Mouse (Mus musculus) limb, embryonic 10.5 days (tissue): ENCODE measurements around the gene Fxr1. TPM values are rescaled to one million over a fixed set of nuclear protein-coding genes. Genes with fewer than 3 reads are reported as not detected.
"Not testable (repeated sequence)": the region's sequence is repeated elsewhere in the genome, so short reads cannot be mapped to it uniquely, and the experiment has no call there.

Source experiments
- DNase-seq: peaks from one replicate; pipeline ENCODE4 v3.0.0-alpha.2; 2017; ENCODE audit warnings: low spot score
- H3K27ac ChIP-seq: fragments of 300-500 bp; sonication (generic); 2 replicates; pipeline ENCODE4 v1.5.1; 2016; ENCODE audit warnings: mild to moderate bottlenecking
- H3K27me3 ChIP-seq: fragments of 300-500 bp; sonication (generic); 2 replicates; pipeline ENCODE4 v1.6.1; 2016; ENCODE audit warnings: low read depth, mild to moderate bottlenecking; ENCODE audit not compliant: poor library complexity, severe bottlenecking
- H3K36me3 ChIP-seq: fragments of 300-500 bp; sonication (generic); 2 replicates; pipeline ENCODE4 v1.6.1; 2016; ENCODE audit warnings: mild to moderate bottlenecking, moderate library complexity
- H3K4me1 ChIP-seq: fragments of 300-500 bp; sonication (generic); 2 replicates; pipeline ENCODE4 v1.6.1; 2016
- H3K4me3 ChIP-seq: fragments of 300-500 bp; sonication (generic); 2 replicates; pipeline ENCODE4 v1.5.1; 2016; ENCODE audit warnings: mild to moderate bottlenecking, moderate library complexity
- H3K9me3 ChIP-seq: fragments of 300-500 bp; sonication (generic); replicated peaks from 2 replicates; pipeline ENCODE4 v1.6.1; 2016; ENCODE audit warnings: mild to moderate bottlenecking
- WGBS: fragments of 180-500 bp; shearing (Covaris S2); methylation state at CpG from one replicate; pipeline ENCODE4 v1.1.7; 2016; 5-methylcytosine and 5-hydroxymethylcytosine counted together
- polyA plus RNA-seq: library from polyadenylated mRNA; unstranded; fragments of >200 nt; fragmentation: Nextera tagmentation; extraction: Ambion mirVana; gene quantifications from 2 replicates; pipeline ENCODE4 v1.2.1, GENCODE M21; 2016

Fxr1 gene
- polyA plus RNA-seq, 1 experiment from 2014 or later, result 60.7 TPM

DNA sequence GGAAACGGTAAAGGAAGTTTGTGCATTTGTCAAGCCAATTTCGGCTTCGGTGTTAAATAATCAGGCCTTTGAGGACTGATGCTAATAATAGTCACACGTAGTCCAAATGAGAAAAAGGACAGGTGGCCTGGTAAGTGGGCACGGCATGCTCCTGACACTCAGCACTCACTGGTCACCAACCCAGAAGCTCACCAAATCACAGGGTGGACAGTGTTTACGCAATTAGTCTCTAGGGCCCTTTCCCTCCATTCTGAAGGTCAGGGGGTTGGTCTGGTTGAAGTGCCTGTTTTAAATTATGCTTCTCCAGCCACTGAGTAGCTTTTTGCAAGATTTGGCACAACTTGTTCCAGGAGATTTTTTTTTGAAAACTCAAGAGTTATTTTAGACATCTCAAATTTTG lies 11.6 kb upstream of the Fxr1 start:
- H3K4me3 ChIP-seq, result no peak overlapping the region
- no peaks in the 10 kb centered on the region for H3K36me3 ChIP-seq
- no peak overlapping the region for H3K27ac ChIP-seq
- no peaks in the 10 kb centered on the region for H3K27me3 ChIP-seq
- peak; percentile 34 for DNase-seq
- WGBS, result 56% methylated on average over 6 of the region's 6 CpGs
- peaks cover 6% of the 10 kb centered on the region; the same call in 1 of the 2 replicates for H3K4me1 ChIP-seq
- H3K9me3 ChIP-seq, result no peaks in the 10 kb centered on the region

DNA sequence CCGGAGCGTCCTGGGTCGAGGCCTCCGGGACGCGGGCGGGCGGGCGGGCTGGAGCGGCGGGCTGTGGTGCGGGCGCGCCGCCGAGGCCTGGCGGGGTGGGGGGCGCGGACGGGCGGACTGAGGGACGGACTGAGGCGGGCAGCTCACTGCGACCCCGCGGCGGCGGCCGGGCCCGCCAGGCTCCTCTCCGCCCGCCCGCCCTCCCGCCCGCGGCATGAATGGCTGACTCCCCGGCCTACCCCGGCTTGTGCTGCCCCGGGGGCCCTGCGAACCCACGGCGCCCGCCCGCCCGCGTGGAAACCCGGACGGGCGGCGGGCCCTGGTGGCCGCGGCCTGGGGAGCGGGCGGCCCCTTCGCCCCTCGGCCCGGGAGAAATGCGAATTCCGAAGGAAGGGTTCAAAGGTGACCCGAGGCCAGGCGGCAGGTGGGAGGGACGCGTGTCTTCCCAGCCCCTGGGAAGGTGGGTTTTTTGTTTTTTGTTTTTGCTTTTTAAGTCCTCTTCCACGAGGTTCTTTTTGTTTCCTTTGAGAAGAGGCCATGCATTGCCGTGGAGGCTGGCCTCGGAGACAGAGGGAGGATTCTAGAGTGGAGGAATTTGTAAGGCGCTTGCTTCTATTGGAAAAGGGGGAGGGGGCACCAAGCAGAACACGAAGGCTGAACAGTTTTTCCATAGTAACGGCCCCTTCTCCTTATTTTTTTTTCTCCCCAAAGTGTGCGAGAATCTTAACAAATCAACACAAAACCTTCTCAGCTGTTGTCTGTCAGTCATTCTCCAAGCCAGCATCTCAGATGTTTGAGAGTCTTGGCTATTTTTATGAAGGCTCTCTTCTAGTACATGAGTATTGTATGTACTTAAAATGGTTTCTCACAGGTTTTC lies 877 bp downstream of the Fxr1 start:
- under 1% methylated on average over 51 of the region's 70 CpGs for WGBS
- peak; percentile 63 for DNase-seq
- Histone ChIP-seq H3K4me3 (peak overlapping the region; percentile 97), H3K9me3 (no peaks in the 10 kb centered on the region), H3K27ac (peak overlapping the region; percentile 100), H3K27me3 (no peaks in the 10 kb centered on the region), H3K4me1 (peaks cover 8% of the 10 kb centered on the region), H3K36me3 (peaks cover 13% of the 10 kb centered on the region)

- H3K27me3 ChIP-seq, result no peaks in the 10 kb centered on the region
- WGBS, result 75% methylated on average over 4 of the region's 4 CpGs
Measured at GRCm38 (mm10) chr3:34021259-34021828, 1.6 kb downstream of the Fxr1 start.

DNA sequence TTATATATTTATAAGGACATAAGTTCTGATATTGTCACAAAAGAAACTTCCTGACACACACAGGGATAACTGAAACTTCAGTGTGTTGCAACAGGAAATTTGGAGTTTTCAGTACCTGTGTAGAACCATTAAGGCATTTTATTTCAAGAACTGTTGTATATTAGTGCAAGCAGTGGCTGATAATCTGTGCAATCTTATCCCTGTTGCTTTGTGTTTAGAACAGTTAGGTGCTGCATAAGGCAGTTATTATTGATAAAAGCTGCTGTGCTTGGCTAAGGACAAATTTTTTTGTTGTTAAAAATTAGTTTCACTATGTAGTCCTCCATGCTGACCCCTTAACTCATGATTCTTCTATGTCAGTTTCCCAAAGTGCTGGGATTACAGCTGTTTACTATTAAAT lies 9.2 kb downstream of the Fxr1 start:
- H3K4me1 ChIP-seq, result no peaks in the 10 kb centered on the region
- no peaks in the 10 kb centered on the region for H3K9me3 ChIP-seq
- H3K36me3 ChIP-seq, result peaks cover 12% of the 10 kb centered on the region
- DNase-seq, result no peak
- H3K27ac ChIP-seq, result no peak overlapping the region
- H3K27me3 ChIP-seq, result no peaks in the 10 kb centered on the region
- no peak overlapping the region for H3K4me3 ChIP-seq

More at GRCm38 (mm10) chr3:34021259-34021828, 1.6 kb downstream of the Fxr1 start:
- Histone ChIP-seq H3K27ac (no peak overlapping the region), H3K4me1 (peaks cover 8% of the 10 kb centered on the region), H3K9me3 (no peaks in the 10 kb centered on the region), H3K4me3 (peak overlapping the region; percentile 97), H3K36me3 (peaks cover 13% of the 10 kb centered on the region)
- DNase-seq, result no peak

DNA sequence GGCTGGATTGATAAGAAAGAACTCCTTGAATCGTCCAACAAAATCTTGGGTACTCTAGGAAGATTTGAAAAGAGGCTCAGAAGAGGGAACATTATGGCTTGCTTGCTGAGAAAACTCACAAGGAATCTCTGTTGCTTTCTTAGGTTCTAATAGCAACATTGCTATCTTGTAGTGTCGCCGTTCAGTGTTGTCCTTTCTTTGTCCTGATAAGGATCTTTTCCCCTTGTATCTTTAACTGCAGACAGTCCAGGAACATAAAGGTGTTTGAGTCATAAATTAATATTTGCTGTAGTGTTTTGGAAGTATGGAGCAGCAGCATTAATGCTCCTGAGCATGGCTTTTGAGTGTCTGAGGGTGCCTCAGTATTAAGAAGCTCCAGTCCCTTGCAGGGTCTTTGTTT lies 10.9 kb downstream of the Fxr1 start:
- WGBS, result 95% methylated on average over 3 of the region's 3 CpGs
- Histone ChIP-seq H3K4me1 (no peaks in the 10 kb centered on the region), H3K36me3 (peaks cover 9% of the 10 kb centered on the region; the same call in 1 of the 2 replicates)

GRCm38 (mm10) chr3:34033720-34034364 lies 14.1 kb downstream of the Fxr1 start:
- Histone ChIP-seq H3K9me3 (no peaks in the 10 kb centered on the region), H3K4me1 (no peaks in the 10 kb centered on the region), H3K36me3 (peaks cover 14% of the 10 kb centered on the region; the same call in 1 of the 2 replicates), H3K27ac (no peak overlapping the region), H3K27me3 (no peaks in the 10 kb centered on the region), H3K4me3 (no peak overlapping the region)
- DNase-seq, result no peak
- WGBS, result 85% methylated on average over 3 of the region's 3 CpGs

More for the DNA sequence above, 10.9 kb downstream of the Fxr1 start:
- Histone ChIP-seq H3K27ac (no peak overlapping the region), H3K4me3 (no peak overlapping the region), H3K9me3 (no peaks in the 10 kb centered on the region), H3K27me3 (no peaks in the 10 kb centered on the region)
- no peak for DNase-seq

GRCm38 (mm10) chr3:34034803-34035202 lies 15.1 kb downstream of the Fxr1 start:
- 88% methylated on average over 1 of the region's 1 CpGs for WGBS

GRCm38 (mm10) chr3:34035706-34036105 lies 16.0 kb downstream of the Fxr1 start:
- no peak overlapping the region for H3K4me3 ChIP-seq
- H3K36me3 ChIP-seq, result peaks cover 15% of the 10 kb centered on the region
- H3K4me1 ChIP-seq, result no peaks in the 10 kb centered on the region
- H3K27me3 ChIP-seq, result no peaks in the 10 kb centered on the region
- no peaks in the 10 kb centered on the region for H3K9me3 ChIP-seq
- no peak overlapping the region for H3K27ac ChIP-seq
- DNase-seq, result no peak
- WGBS, result 95% methylated on average over 3 of the region's 3 CpGs

More at GRCm38 (mm10) chr3:34034803-34035202, 15.1 kb downstream of the Fxr1 start:
- Histone ChIP-seq H3K4me3 (no peak overlapping the region), H3K27me3 (no peaks in the 10 kb centered on the region), H3K36me3 (peaks cover 16% of the 10 kb centered on the region), H3K9me3 (no peaks in the 10 kb centered on the region), H3K4me1 (no peaks in the 10 kb centered on the region), H3K27ac (no peak overlapping the region)
- DNase-seq, result no peak

DNA sequence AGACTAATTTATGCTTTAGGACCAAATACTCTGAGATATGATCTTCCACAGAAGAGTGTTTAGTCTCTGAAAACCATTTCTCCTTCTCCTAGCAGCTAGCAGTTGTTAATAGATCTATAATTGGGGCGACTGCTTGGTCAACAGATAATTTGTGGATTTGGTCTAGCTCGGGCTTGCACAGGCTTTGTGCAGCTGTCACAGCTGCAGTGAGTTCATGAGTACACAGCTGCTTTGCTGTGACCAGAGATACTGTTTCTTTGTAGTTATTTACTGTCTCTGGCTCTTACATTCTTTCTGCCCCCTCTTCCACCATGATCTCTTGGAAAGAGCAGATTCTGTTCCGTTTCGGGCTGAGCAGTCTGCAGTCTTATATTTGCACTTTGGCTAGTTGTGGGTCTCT lies 22.2 kb downstream of the Fxr1 start:
- no peaks in the 10 kb centered on the region for H3K27me3 ChIP-seq
- no peaks in the 10 kb centered on the region for H3K4me1 ChIP-seq
- WGBS, result 95% methylated on average over 4 of the region's 4 CpGs
- H3K4me3 ChIP-seq, result no peak overlapping the region
- DNase-seq, result no peak
- peaks cover 62% of the 10 kb centered on the region for H3K36me3 ChIP-seq
- no peak overlapping the region for H3K27ac ChIP-seq
- H3K9me3 ChIP-seq, result no peaks in the 10 kb centered on the region

DNA sequence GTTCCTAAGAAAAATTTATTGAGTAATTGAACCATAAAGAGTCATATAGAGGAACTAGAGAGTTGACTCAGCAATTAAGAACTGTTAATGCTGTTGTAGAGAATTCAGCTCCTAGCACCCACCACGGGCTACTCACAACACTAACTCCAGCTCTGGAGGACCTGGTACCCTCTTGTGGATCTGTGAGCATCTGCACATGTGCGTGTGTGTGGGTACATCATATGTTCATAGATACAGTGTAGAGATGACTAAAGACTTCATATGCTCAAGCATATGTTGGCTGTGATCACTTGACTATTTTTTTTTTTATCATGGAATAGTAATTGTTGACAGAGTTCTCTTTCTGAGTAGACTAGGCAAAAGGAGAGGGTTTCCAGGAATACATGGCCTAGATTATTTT lies 42.6 kb downstream of the Fxr1 start:
- WGBS, result 94% methylated on average over 2 of the region's 2 CpGs
- Histone ChIP-seq H3K27ac (no peak overlapping the region), H3K4me3 (no peak overlapping the region), H3K36me3 (peaks cover 91% of the 10 kb centered on the region), H3K4me1 (no peaks in the 10 kb centered on the region), H3K27me3 (no peaks in the 10 kb centered on the region), H3K9me3 (no peaks in the 10 kb centered on the region)
- no peak for DNase-seq

GRCm38 (mm10) chr3:34068943-34069342 lies 49.2 kb downstream of the Fxr1 start:
- peaks cover 86% of the 10 kb centered on the region for H3K36me3 ChIP-seq
- not testable (repeated sequence) for H3K27me3 ChIP-seq, H3K27ac ChIP-seq, H3K4me1 ChIP-seq, H3K9me3 ChIP-seq, H3K4me3 ChIP-seq, DNase-seq
- WGBS, result 97% methylated on average over 7 of the region's 7 CpGs

DNA sequence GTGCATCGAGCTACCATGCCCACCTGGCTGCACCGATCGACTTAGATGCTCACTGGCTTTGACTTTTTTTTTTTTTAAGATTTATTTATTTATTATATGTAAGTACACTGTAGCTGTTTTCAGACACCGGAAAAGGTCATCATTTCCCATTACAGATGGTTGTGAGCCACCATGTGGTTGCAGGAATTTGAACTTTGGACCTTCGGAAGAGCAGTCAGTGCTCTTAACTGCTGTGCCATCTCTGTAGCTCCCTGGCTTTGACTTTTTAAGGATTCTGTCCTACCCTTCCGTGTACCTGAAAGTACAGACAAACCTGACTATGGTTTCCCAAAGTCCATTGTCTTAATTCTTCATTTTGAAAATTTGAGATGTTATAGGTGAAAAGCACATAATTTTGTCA lies 53.0 kb downstream of the Fxr1 start:
- no peaks in the 10 kb centered on the region for H3K27me3 ChIP-seq
- WGBS, result 94% methylated on average over 6 of the region's 6 CpGs
- H3K4me1 ChIP-seq, result no peaks in the 10 kb centered on the region
- peaks cover 80% of the 10 kb centered on the region for H3K36me3 ChIP-seq
- no peaks in the 10 kb centered on the region for H3K9me3 ChIP-seq
- no peak overlapping the region for H3K4me3 ChIP-seq
- DNase-seq, result no peak
- no peak overlapping the region for H3K27ac ChIP-seq
